Mouse (Mus musculus): ENCODE data around the gene Gys1.
"Not testable (repeated sequence)": the region's sequence is repeated elsewhere in the genome, so short reads cannot be mapped to it uniquely, and the experiment has no call there.

The Gys1 gene

DNA sequence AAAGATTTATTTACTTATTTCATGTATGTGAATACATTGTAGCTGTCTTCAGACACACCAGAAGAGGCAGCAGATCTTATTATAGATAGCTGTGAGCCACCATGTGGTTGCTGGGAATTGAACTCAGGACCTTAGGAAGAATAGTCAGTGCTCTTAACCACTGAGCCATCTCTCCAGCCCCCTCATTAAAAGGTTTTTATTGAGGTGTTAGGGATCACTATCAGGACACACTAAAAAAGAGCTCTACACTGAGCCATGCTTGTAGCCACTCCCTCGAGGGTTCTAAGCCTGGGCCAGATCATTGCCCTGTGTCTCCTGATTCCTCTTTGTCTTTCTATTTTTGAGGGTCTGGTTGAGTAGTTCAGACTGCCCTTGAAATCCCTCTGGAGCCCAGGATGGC is 41.8 kb downstream of the Gys1 start:
- no peak for DNase-seq (ENCODE audit: extremely low spot score, low read depth, low spot score)

DNA sequence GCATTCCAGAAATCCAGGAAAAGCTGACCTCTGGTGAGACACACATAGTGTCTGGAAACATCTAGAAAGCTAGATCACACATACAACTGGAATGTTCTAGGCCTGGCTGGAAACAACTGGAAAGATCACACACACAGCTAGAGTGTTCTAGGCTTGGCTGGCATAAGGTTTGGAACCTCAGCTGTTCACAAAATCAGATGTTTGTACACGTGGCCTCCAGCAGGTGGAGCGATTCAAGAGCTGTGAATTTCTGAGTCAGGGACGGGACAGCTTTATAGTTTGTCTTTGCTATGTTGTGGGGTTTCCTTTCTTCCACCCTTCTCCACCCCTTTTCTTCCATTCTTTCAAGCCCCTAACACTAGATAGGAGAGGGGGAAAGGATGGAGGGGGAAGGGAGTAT is 42.4 kb downstream of the Gys1 start:
- DNase-seq (ENCODE audit: extremely low spot score, low read depth, low spot score), result no peak

DNA sequence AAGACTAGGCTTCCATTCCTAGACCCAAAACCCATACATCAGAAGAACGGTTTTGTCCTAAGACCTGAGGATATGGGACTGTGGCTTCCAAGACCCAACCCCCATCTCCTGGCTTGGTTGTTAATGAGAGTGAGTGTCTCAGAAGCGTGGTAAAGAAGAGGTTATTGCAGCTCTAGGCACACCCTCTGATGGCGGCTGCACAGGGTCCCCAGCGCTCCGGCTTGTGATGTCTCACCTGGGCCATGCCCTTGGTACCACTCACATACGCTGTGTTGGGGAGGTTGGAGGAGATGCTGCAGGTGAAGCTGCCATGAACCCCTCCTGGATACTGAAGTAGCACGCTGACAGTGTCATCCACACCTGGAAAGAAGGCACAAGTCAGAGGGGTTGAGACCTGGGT is 44.1 kb downstream of the Gys1 start:
- no peak for DNase-seq (ENCODE audit: extremely low spot score, low read depth, low spot score)

DNA sequence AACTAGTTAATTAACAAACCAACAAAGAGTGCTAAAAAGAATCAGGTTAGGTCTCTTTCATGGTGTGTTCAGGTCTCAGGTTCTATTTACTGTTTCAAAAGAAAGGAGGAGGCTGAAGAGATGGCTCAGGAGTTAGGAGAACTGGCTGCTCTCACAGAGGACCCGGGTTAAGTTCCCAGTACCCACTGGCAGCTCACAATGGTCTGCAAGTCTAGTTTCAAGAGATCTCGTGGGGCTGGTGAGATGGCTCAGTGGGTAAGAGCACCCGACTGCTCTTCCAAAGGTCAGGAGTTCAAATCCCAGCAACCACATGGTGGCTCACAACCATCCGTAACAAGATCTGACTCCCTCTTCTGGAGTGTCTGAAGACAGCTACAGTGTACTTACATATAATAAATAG is 45.7 kb downstream of the Gys1 start:
- not testable (repeated sequence) for DNase-seq (ENCODE audit: extremely low spot score, low read depth, low spot score)

DNA sequence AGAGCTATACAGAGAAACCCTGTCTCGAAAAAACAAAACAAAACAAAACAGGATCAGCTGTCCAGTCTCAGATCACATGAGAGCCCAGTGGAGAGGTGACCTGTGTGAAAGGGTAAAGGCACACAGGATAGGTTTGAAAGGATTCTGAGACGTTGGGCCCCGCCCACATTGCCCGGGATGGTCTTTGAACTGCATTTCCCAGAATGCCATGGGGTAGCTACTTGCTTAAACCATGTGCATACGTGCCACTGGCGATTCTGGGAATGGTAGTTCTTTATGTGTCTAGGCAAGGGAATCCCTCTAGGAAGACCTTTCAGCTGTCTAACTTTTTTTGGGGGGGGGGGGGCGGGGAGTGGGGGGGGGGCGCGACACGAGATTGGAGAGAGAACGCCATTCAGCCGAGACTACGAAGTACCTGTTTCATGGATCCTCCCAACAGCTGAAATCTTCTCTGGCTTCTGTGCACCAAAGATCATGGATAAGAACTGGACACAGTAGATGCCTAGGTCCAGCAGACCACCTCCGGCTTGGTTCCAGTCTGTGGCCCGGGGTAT is 46.8 kb downstream of the Gys1 start, which contains the start of gene Tulp2:
Gene Tulp2, plus strand, starts transcription at position 504 of the 554 bp plus-strand sequence.
- DNase-seq (ENCODE audit: extremely low spot score, low read depth, low spot score), result no peak

DNA sequence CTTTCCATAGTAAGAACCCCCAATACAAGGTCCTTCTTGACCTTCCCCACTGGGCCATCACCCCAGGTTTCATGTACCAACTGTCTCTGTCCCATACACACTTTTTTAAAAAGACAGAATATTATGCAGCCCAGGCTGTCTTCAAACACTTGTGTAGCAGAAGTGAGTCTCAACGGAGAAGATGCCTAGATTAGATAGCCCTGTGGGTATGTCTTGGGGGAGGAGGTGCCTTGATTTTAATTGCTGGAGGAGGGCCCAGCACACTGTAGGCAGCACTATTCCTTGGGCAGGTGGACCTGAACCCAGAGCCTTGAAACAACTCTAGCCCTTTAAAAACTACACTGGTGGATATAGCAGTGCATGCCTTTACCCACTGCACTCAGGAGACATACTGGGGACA is 47.5 kb downstream of the Gys1 start:
- no peak for DNase-seq (ENCODE audit: extremely low spot score, low read depth, low spot score)

DNA sequence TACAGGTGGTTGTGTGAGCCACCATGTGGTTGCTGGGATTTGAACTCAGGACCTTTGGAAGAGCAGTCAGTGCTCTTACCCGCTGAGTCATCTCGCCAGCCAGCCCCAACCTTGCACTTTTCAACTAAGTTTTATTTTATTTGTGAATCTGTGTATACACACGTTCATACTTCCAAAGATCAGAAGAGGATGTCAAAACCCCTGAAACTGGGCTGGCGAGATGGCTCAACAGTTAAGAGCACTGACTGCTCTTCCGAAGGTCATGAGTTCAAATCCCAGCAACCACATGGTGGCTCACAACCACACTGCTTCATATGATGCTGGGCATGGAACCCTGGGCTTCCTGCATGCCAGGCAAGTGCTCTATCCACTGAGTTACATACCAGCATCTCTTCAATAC is 50.3 kb downstream of the Gys1 start:
- not testable (repeated sequence) for DNase-seq (ENCODE audit: extremely low spot score, low read depth, low spot score)

DNA sequence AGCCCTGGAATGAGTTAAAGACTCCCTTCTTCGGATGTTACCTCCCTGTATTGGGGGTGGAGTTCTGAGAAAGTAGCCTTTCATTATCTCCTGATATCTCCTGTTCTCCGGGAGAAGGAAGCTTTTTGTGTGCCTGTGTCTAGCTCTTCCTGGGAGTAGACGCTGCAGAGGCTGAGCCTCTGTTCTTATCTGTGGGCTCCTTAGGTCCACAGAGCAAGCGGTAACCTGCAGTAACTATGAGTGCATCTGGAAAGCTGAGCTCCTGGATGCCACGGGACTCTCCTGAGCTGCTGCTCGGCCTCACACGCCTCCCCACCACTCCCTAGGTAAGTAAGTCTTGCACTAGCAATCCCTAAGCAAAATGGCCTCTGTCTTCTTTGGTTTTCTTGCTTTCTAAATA is 51.5 kb downstream of the Gys1 start:
- DNase-seq (ENCODE audit: extremely low spot score, low read depth, low spot score), result no peak

DNA sequence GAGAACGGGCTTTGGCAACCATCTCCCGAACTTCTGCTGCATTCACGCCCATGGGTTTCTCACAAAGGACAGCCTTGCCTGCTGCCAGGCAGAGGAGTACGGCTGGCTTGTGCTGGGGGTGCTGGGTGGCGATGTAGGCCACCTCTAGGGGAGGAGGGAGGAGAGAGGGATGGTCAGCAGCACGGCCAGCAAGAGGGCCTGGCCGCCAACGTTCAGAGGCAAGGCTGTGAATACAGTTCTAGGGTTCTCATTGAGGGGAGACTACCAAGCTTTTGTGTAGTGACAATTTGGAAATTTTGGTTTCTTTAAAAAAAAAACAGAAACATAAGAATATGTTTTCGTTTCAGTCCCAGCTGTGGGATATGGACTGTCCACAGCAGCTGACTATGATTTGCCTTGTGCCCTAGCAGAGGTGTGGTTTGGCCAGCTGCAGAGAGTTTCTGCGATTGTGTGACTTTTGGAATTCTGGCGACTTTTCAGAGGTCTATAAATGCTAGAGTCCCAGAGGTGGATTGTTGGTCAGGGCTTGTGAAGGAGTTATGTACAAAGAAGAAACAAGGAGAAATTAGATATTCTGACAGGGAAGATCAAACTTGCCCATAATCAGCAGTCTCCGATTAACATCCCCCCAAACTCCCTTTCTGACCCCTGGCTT is 52.2 kb downstream of the Gys1 start, which contains the start of gene Gm45808:
Gene Gm45808, minus strand, starts transcription at position 51 of the 655 bp plus-strand sequence.
- no peak for DNase-seq (ENCODE audit: extremely low spot score, low read depth, low spot score)

DNA sequence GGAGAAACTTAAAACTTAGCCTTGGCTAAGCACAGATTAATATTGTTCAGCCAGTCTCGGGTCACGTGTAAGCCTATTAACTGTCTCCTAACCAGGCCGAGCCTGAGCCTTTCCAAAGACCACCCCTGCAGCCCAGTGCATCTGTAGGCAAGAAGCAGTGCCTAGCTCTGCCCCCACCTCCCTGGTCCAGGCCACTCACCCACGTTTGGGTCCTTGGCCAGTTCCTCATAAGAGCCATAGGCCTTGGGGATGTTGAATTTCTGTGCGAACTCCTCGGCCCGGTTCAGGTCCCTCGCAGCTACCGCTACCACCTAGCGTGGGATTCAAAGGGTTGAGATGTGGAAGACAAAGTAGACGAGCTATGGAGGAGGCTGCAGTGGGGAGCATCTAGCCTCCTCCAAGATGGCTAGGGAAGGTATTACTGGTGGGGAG is 53.2 kb downstream of the Gys1 start:
- DNase-seq (ENCODE audit: extremely low spot score, low read depth, low spot score), result no peak

DNA sequence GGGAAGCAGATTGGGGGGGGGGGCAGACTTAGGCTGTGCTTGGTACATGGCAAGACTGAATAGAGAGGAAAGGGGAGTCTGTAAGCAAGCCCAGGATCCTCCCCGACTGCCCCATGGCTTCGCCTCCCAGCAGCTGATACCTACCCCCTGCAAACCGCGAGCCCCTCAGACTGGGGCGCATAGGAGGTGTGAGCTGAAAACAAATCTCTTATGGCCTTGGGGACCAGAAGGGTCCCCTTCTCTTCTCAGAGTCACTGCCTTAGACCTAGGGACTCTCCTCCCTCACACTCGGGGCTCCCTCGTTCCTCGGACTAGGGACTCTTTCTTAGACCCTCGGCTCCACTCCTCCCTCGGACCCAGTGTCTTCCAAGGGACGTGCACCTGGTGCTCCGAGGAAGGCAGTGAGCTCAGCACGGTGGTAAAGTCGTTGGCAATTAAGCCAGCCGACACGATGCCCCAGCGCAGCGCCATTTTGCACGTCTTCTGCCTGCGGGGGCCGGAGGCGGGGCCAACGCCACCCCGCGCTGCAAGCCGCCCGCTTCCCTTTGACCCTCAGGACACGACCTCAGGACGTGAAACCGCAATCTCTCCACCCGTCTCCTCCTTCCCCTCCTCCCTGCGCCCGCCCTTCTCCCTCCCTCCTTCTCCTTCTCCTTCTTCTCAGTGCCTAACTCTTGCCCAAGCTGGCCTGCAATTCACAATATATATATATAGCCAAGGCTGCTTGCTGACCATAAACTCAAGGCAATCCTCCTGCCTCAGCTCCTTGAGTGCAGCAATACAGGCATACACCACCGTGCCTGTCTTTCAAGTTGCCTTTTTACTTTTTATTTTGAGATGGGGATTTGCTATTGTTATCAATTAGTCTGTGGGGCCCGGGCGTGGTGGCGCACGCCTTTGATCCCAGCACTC is 53.9 kb downstream of the Gys1 start, which contains the start of gene Dhdh:
Gene Dhdh, minus strand, starts transcription at position 513 of the 912 bp plus-strand sequence.
- no peak for DNase-seq (ENCODE audit: extremely low spot score, low read depth, low spot score)

DNA sequence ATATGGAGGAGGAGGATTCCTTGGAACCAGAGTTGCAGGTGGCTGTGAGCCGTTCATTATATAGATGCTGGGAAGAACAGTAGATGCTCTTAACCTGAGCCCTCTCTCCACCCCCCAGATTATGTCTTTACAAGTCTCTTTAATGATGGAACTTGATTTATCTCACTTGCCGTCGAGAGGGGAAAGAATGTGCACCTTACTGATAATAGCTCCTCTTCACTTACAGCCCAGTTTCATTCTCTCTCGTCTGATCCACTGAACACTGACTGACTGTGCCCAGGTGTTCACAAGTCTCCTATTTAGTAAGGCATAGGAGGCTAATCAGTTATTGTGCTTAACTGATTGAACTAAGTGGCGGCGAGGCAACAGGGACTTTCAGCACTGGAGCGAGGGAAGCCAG is 54.9 kb downstream of the Gys1 start:
- no peak for DNase-seq (ENCODE audit: extremely low spot score, low read depth, low spot score)

DNA sequence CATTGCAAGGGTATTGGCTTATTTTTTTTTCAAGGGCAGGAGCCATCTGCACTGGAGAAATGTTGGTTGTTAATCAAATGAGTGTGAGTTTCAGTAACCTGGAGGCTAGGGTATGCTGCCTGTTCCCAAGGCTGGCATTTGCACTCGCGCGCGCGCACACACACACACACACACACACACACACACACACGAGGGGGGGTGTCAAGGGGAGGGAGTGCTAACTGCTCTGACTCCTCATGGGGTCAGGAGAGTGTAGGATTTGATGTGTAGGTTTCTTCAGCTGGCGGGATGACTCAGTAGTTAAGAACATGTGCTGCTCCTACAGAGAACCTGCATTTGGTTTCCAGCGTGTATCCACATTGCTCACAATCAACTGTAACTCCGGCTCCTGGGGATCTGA is 56.2 kb downstream of the Gys1 start:
- DNase-seq (ENCODE audit: extremely low spot score, low read depth, low spot score), result no peak

DNA sequence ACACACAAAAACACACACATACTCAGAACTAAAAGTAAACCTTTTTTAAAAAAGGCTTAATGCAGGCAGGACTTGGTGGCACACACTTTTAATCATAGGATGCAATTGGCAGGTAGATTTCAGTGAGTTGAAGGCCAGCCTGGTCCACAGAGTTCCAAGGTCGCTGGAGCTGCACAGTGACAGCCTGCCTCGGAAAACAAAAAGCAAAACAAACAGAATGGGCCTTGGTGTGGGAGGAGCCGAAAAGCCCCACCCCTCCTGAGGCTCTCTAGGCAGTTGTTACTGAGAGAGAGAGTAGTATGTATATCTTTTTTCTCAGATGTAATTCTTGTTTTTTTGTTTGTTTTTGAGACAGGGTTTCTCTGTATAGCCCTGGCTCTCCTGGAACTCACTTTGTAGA is 56.6 kb downstream of the Gys1 start:
- DNase-seq (ENCODE audit: extremely low spot score, low read depth, low spot score), result no peak

DNA sequence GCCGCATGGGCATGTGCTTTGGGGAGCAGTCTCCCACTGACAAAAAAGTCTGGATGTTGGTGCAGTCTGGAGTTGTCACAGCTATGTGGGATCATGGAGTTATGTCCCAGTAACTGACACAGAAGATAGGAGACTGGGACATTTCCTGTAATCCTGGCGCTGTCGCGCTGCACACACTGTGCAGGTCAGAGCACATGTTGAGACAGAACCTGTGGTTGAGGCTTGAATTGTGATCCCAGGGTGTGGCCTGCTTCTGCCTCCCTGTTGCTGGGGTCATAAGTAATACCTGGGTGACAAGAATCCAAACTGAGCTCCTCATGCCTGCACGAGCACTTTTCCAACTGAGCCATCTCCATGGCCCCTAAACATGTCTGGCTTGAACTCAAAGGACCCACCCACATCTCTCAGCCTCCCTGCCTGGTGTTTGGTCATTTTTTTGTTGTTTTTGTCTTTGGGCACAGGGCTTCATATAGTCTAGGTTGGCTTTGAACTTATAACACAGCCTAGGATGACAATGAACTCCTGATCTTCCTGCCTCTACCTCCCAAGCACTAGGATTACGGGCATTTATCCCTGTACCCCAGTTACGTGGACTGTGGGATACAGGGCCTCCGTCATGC is 57.7 kb downstream of the Gys1 start:
- no peak for DNase-seq (ENCODE audit: extremely low spot score, low read depth, low spot score)

DNA sequence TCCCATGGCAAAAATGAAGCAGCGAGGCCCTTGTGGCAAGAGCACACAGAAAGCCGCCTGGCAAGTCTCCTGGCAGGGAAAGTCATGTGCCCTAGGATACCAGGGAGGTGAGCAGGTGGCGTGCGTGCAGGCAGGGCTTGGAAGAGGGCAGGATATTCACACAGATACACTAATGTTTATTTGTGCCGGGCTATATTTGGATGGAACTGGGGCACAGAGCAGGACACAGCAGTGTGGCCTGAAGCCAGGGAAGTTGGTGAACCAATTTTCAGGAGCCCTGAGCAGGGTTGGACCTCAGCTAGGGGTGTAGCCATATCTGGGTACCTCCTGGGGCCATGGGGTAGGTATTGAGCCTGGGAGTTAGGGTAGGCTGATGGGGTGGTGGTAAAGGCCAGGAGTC is 58.3 kb downstream of the Gys1 start:
- DNase-seq (ENCODE audit: extremely low spot score, low read depth, low spot score), result no peak

DNA sequence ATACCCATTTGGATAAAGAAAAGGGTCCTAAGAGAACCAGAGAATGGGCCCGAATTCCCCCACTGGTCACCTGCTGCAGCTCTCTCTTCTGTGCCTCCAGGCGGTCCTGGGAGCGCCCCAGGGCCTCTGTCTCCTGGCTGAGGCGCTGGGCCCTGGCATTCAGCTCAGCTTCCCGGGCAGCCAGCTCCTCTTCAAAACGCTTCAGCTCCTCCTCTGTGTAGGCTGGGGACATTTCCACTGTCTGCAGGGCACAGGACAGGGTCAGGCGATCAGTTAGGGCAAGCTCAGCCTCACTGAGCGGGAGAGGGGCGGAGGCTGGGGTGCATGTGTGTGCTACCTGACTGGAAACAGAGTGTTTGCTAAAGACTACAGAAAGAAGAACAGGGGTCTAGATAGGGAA is 59.9 kb downstream of the Gys1 start:
- no peak for DNase-seq (ENCODE audit: extremely low spot score, low read depth, low spot score)

DNA sequence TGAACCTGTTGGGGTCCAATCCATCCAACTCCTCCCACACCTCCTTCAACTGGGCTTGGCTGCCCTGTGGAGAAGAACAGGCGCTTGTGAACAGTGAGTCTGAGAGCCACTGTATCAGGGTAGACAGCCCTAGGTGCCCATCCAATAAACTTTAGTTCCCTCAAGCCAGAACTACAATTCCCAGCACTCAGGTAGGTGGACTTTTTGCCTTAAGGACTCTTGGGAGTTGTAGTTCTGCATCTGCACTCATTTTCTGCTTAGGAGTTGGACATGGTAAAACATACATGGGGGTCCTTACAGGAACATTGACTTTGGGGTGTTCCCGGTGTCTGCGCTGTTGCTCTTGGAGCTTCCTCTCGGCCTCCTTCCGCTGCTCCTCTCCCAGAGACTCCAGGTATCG is 63.8 kb downstream of the Gys1 start:
- DNase-seq (ENCODE audit: extremely low spot score, low read depth, low spot score), result no peak
